Mouse (Mus musculus): ENCODE measurements at regions not wholly inside any gene's neighbourhood (a gene's known extent, or its start where the extent isn't known, plus 50 kb on each side); places are given as distances from the start of the nearest gene placed in this dataset.

GRCm38 (mm10) chr14:33864796-33865195 is 58.6 kb upstream of the Gdf10 start:
- no peak for DNase-seq (ENCODE audit: low spot score)

- DNase-seq (ENCODE audit: low spot score) = no peak
Measured at GRCm38 (mm10) chr14:33865746-33866145, 57.6 kb upstream of the Gdf10 start.

GRCm38 (mm10) chr14:33867674-33868073 is 55.7 kb upstream of the Gdf10 start:
- no peak for DNase-seq (ENCODE audit: low spot score)

Measured in heart, adult 8-10 months (tissue).